Mouse (Mus musculus) spleen, adult 10 weeks (tissue): ENCODE data around the gene Dnajc22. TPM values are rescaled to one million over a fixed set of nuclear protein-coding genes. Genes with fewer than 3 reads are reported as not detected.

Experiments
- polyA plus RNA-seq: library from polyadenylated mRNA; stranded (reverse); fragments of 350-450 nt; fragmentation: Illumina TruSeq; extraction: RNeasy Lipid Tissue Mini Kit (QIAGEN cat#74804); gene quantifications from one replicate; pipeline ENCODE4 v1.2.3, GENCODE M21; 2015; ENCODE audit warnings: low replicate concordance; ENCODE audit not compliant: insufficient read depth

Dnajc22 gene
- 0.86 TPM for polyA plus RNA-seq

DNA sequence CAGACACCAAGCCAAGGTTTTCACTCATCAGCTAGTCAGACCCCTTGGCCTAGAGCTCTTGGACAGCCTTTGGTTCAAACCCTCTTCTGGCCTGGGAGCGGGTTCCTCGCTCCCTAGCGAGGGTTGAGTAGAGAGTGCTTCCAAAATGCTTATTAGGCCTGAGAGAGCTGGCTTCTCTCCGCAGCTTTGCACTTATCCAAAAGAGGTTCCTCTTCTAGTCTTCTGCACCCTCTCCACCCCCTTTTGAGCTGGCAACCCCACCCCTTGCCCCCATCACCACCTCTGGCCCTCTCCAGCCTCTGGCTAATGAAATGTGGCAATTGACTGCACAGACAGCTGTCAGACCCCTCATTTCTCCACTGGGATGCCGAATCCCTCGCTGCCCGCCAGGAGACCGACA is at the start of gene Dnajc22:
Dnajc22 (plus strand) TSS at position 301 of the 400 bp plus-strand sequence.

DNA sequence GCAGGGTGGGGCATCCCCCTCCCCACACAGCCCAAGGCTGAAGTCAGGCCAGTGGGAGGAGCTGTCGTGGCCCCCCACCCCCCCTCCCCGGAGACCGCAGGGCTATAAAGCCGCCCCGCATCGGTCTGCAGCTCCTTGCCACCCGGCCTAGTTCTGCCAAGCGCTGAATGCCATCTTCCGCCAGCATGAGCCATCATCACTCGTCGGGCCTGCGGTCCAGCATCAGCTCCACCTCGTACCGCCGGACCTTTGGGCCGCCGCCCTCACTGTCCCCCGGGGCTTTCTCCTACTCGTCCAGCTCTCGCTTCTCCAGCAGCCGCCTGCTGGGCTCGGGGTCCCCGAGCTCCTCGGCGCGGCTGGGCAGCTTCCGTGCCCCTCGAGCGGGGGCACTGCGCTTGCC is 37.9 kb upstream of the Dnajc22 start, which contains the start of gene Prph:
Prph (plus strand) TSS at position 135 of the 400 bp plus-strand sequence.

DNA sequence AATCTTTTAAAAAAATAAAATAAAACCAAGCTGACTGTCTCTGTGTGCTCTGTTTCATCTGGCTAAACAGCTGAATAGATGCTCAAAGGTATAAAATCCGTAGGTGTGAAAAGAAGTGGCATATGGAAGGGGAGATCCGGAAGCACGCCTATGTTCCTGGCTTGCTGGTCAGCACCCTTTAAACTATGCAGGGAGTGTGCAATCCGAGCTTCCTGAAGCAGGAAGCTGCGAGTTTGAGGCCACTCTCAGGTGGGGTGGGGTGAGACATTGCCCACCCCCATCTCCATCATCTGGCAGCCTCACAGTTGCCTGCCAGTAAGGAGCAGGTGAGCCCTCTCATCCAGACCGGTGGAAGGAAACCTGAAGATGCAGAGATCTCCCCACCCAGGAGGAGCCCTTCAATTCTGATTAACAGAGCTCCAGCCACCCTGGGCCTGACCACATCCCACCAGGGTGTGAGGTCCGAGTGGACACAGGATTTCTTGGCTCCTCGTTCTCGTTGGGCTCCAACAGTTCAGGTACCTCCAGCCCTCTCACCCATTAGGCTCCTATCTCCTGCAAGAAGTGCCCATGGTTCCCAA is 18.9 kb upstream of the Dnajc22 start, which contains the start of gene Troap:
Troap (plus strand) TSS at position 557 of the 581 bp plus-strand sequence.

DNA sequence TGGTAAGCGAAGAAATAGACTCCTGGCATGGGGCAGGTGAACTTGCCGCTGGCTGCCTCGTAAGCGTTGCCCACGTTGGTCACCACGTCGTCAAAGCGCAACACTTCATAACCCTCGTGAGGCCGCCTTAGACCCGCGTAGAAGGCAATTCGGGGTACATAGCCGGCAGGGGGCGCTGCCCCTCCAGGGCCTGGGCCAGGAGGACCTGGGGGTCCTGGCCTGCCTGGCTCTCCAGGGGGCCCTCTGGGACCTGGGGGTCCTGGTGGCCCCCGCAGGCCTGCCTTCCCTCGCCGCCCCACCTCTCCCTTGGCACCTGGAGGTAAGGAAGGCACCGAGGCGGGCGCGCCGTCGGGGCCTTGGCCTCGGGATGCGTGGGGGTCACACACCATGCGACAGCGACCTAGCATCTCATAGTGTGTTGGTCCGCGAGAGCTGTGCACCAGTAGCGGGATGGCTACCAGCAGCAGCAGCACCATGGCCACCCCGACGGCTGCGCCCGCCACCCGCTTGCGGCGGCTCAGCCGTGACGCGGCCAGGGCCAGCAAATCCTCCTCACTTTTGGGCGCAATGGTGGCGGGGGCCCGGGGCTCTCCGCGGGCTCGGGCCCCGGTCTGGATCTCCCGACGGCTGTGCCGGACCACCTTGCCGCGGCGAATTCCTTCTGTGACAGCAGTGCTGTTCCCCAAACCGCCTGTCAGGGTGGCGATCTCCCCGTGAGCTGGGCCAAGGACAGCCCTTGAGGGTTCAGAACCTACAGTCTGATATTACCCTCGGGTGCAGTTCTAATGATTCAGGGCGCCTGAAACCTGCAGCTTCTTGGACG is 5.5 kb upstream of the Dnajc22 start, which contains the start of gene C1ql4:
C1ql4 (minus strand) TSS at position 565 of the 823 bp plus-strand sequence.

DNA sequence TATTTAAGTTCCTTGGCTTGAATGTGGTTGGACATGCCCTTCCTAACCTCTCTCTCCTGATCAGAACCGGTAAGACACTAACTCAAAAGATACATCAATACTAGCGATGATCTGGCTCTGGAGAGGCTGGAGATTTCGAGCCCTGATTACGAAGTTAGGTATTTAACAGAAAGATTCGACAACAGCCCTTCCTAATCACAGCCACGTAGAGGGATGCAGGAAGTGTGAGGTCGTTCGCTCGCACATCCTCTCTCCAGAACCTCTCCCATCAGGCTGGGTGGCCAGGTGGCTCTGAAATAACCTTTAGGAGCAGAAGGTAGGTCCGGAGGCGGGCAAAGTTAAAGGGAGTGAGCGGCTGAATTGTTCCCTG is 32.7 kb downstream of the Dnajc22 start, which contains the start of gene Spats2:
Spats2 (plus strand) TSS at position 206 of the 370 bp plus-strand sequence.

Other genes with a start within 250 kb of the Dnajc22 start
- gene Kmt2d, start 222.0 kb upstream of the Dnajc22 start, polyA plus RNA-seq = 76.8 TPM
- gene Rhebl1, start 198.6 kb upstream of the Dnajc22 start, polyA plus RNA-seq = 18.7 TPM
- gene Dhh, start 194.6 kb upstream of the Dnajc22 start, polyA plus RNA-seq = 0.55 TPM
- gene Lmbr1l, start 174.9 kb upstream of the Dnajc22 start, polyA plus RNA-seq = 64.6 TPM
- gene Tuba1b, start 158.6 kb upstream of the Dnajc22 start, polyA plus RNA-seq = 382 TPM
- gene Gm49450, start 139.6 kb upstream of the Dnajc22 start, polyA plus RNA-seq = not detected
- 104 TPM for gene Tuba1a, start 139.5 kb upstream of the Dnajc22 start, polyA plus RNA-seq
- 61.5 TPM for gene Tuba1c, start 63.3 kb upstream of the Dnajc22 start, polyA plus RNA-seq
- gene Prph, start 38.0 kb upstream of the Dnajc22 start, polyA plus RNA-seq = not detected
- gene Troap, start 18.6 kb upstream of the Dnajc22 start, polyA plus RNA-seq = 3.4 TPM
- gene C1ql4, start 5.4 kb upstream of the Dnajc22 start, polyA plus RNA-seq = not detected
- gene Spats2, start 32.7 kb downstream of the Dnajc22 start, polyA plus RNA-seq = 5.0 TPM
- 0.64 TPM for gene Kcnh3, start 131.7 kb downstream of the Dnajc22 start, polyA plus RNA-seq
- 16.6 TPM for gene Mcrs1, start 158.8 kb downstream of the Dnajc22 start, polyA plus RNA-seq
- 11.7 TPM for gene Prpf40b, start 201.9 kb downstream of the Dnajc22 start, polyA plus RNA-seq
- gene Fam186b, start 202.7 kb downstream of the Dnajc22 start, polyA plus RNA-seq = 0.11 TPM